Mouse (Mus musculus) kidney, adult 2 months (tissue): ENCODE data around the gene Slc25a13.

ENCODE experiments used
- CTCF ChIP-seq: fragments of 200-500 bp; conservative IDR thresholded peaks from 2 replicates; pipeline ENCODE4 v1.5.1; 2011; ENCODE audit warnings: low read depth, mild to moderate bottlenecking, control low read depth, low read length, moderate library complexity, mixed read lengths; ENCODE audit not compliant: insufficient read depth, insufficient read length
- POLR2A ChIP-seq: fragments of 200-500 bp; IDR thresholded peaks from one replicate; pipeline ENCODE4 v1.6.1; 2011; ENCODE audit warnings: low read depth, low read length, control low read depth

DNA sequence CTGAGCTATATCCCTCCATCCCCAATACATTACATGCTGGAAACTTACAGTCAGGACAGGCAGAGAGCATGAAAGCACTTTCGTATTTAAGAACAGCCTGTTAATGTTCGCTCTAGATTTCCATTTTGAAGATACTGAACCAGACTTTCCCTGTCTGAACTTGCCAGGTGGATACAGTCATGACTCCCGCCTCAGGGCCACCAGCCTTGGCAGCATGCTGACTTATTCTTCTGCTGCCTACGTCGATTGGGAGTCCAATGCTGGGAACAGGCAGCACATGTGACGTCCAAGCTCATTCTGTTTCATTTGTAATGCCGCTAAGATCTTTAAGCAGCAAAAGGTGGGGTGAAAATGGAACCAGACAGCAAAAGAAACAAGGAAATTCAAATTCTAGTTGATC is 5.7 kb upstream of the Slc25a13 start:
- no peak for TF ChIP-seq CTCF
- TF ChIP-seq POLR2A: no peak
